Comparison of ENCODE assay signal across 15 mouse cellular contexts in genomic region chr2:4572498-4573263, GRCm38 (mm10).
A peak's percentile ranks its signal among the peaks of the same experiment; 100 is the strongest.
DNase-seq lines count a peak whose midpoint lies in the region; ATAC-seq lines count a peak whose summit lies in the region.
"Had no signal": no experiment of that assay in that cellular context is flagged by ENCODE, and none has a peak within 500 bp of the region (broad histone marks: within the 10 kb centered on the region; RNA-seq: fewer than 3 reads in every experiment).

No protein-coding gene starts in this region.

- H3K79me2 ChIP-seq in macrophage (ENCODE audit: inconsistent target) = peaks cover 92% of the 10 kb centered on the region

- WGBS in macrophage (ENCODE audit: missing documents) = 91% methylated on average over 7 of the region's 7 CpGs
- WGBS in forebrain, embryonic 12.5 days = 94% methylated on average over 7 of the region's 7 CpGs

- no peak overlapping the region for H3K4me2 ChIP-seq in forebrain, embryonic 12.5 days
- H3K4me2 ChIP-seq: hindbrain, embryonic 13.5 days; midbrain, embryonic 12.5 days had no signal

- H3K9ac ChIP-seq in forebrain, embryonic 12.5 days = no peak overlapping the region
- H3K9ac ChIP-seq: hindbrain, embryonic 13.5 days; midbrain, embryonic 12.5 days had no signal

- H3K4me1 ChIP-seq in megakaryocyte, embryonic 14.5 days = peaks cover 95% of the 10 kb centered on the region
- no peaks in the 10 kb centered on the region for H3K4me1 ChIP-seq in forebrain, embryonic 12.5 days
- H3K4me1 ChIP-seq: midbrain, embryonic 12.5 days had no signal

- H3K9me3 ChIP-seq in megakaryocyte, embryonic 14.5 days = no peaks in the 10 kb centered on the region
- no peaks in the 10 kb centered on the region for H3K9me3 ChIP-seq in forebrain, embryonic 12.5 days
- H3K9me3 ChIP-seq: hindbrain, embryonic 13.5 days; midbrain, embryonic 12.5 days had no signal

- no peaks in the 10 kb centered on the region for H3K27me3 ChIP-seq in megakaryocyte, embryonic 14.5 days (replicated peaks)
- no peaks in the 10 kb centered on the region for H3K27me3 ChIP-seq in forebrain, embryonic 12.5 days
- H3K27me3 ChIP-seq: hindbrain, embryonic 13.5 days; midbrain, embryonic 12.5 days had no signal

- H3K27ac ChIP-seq in macrophage = peak overlapping the region; percentile 78
- H3K27ac ChIP-seq in forebrain, embryonic 12.5 days = no peak overlapping the region
- H3K27ac ChIP-seq: hindbrain, embryonic 13.5 days; midbrain, embryonic 12.5 days had no signal

- peak; percentile 69 for DNase-seq in c-Kit-positive CD71-positive TER-119-positive erythroid progenitor cells, embryonic 14.5 days (ENCODE audit: low spot score)
- DNase-seq in kidney, postnatal 14 days = peak; percentile 29
- no peak for DNase-seq in layer of hippocampus, adult 11-12 months (ENCODE audit: low spot score)
- no peak for DNase-seq in lung, postnatal 10 days
- DNase-seq: cerebellum, adult 2 months; embryo, embryonic 11 days; heart, adult 18-20 months; lung, adult 18-20 months; thymus, postnatal 14 days had no signal

- no peak; the same call in 1 of the 2 replicates for ATAC-seq in megakaryocyte, adult 5-6 weeks (ENCODE audit: poor library complexity, severe bottlenecking)
- ATAC-seq in forebrain, embryonic 12.5 days (ENCODE audit: low FRiP score) = no peak

- peak overlapping the region; percentile 26 for H3K4me3 ChIP-seq in megakaryocyte, embryonic 14.5 days (replicated peaks)
- no peak overlapping the region for H3K4me3 ChIP-seq in macrophage (ENCODE audit: inconsistent target)
- H3K4me3 ChIP-seq in forebrain, embryonic 12.5 days (replicated peaks) = no peak overlapping the region
- H3K4me3 ChIP-seq: hindbrain, embryonic 13.5 days; midbrain, embryonic 12.5 days had no signal

- peaks cover 96% of the 10 kb centered on the region for H3K36me3 ChIP-seq in megakaryocyte, embryonic 14.5 days (replicated peaks; ENCODE audit: low read length)
- peaks cover 46% of the 10 kb centered on the region; the same call in 1 of the 2 replicates for H3K36me3 ChIP-seq in macrophage (ENCODE audit: inconsistent target)
- H3K36me3 ChIP-seq in forebrain, embryonic 12.5 days (replicated peaks) = peaks cover 90% of the 10 kb centered on the region

Comparison
In these comparisons a context has a peak if more than half of its experiments do, and no peak if none do; other contexts are left out.
1. DNase-seq: peak in c-Kit-positive CD71-positive TER-119-positive erythroid progenitor cells, embryonic 14.5 days (single experiment) and kidney, postnatal 14 days (single experiment); none in layer of hippocampus, adult 11-12 months (single experiment) and lung, postnatal 10 days (single experiment).